Mouse (Mus musculus): ENCODE data around the gene Cuedc2.
A peak's percentile ranks its signal among the peaks of the same experiment; 100 is the strongest.

Cuedc2 gene

DNA sequence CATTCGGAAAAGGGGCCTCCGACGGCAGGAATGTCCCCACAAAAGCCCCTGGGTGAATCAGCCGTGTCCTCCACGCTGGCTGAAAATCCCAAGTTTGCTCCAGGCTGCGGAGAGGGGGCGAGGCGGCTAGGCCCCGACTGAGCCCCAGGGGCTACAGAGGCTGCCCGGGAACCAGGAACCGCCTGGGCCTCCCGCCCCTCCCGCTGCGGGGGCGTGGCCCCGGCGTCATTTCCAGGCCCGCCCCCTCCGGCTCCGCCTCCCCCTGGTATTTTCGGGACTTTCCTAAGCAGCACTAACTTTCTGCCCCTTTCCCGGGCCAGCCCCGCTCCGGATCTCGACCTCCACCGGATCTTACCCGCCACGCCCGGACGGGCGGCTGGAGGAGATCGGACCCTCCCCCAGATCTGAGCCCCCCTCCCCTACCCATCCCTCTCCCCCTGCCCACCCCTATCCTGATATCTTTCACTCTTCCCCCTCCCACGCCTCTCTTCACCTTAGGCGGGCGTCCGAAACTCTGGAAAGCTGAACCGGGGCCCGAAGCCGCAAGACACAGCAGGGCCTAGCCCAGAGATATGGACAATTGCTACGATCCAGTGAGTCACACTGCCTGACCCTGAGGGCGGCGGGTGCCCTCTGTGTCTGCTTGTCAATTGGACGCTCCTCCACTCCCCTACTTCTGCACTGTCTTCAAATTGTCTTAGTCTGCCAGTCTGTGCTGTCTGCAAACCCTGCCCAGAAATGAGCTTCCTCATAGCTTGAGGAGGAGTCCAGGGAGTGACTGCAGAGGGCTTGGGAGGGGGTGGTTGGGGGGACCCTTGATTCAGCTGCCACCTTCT, 32.9 kb downstream of the Cuedc2 start:
- peak; percentile 95 for DNase-seq

DNA sequence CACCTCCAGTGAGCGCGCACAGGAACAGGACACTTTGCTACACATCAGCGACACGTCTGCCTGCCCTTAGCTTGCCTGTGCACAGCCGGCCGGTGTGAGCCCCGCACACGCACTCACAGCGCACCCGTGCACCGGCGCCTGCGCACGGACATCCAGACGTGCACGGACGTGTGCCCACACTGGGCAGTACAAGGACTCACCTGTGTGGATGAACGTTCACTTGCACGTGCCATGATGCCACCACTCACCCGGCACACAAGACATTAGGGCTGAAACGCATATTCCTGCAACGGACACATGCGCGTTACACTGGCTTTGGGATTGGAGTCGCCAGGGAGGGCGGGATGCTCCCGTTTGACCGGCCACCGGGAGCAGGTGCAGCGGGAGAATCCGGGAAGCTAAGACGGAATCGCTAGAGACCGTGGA, 33.6 kb downstream of the Cuedc2 start:
- DNase-seq, result no peak

DNA sequence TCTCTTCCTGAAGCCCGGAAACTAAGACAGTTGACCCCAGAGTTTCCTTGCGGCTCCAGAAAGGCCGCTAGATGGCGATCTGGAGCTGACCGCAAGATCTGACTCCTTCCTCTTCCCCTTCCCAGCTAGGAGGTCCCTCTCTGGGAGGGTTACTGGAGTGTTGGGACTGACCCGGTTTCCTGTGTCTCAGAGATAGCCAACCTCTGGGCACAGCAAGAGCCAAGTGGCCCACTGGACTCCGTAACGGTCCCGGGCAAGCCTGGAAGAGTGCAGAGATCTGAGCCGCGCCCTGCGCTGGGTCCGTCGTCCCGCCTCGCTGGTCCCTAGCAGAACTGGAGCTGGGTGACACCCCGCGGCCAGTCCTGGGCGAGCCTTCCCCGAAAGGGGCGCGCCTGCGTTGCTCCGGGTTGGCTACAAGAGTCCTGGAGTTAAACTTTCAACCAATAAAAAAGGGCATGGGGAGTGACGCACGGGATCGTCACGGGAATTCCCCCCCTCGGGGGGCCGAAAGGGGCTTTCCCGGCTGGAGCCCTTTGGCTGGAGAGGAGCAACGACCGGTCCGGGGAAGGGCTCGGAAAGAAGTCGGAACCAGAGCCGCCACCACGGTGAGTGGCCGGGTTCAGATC, 34.2 kb downstream of the Cuedc2 start, which contains the start of gene Nfkb2:
Gene Nfkb2, plus strand, starts transcription at position 105 of the 626 bp plus-strand sequence.
- DNase-seq, result peak; percentile 97

DNA sequence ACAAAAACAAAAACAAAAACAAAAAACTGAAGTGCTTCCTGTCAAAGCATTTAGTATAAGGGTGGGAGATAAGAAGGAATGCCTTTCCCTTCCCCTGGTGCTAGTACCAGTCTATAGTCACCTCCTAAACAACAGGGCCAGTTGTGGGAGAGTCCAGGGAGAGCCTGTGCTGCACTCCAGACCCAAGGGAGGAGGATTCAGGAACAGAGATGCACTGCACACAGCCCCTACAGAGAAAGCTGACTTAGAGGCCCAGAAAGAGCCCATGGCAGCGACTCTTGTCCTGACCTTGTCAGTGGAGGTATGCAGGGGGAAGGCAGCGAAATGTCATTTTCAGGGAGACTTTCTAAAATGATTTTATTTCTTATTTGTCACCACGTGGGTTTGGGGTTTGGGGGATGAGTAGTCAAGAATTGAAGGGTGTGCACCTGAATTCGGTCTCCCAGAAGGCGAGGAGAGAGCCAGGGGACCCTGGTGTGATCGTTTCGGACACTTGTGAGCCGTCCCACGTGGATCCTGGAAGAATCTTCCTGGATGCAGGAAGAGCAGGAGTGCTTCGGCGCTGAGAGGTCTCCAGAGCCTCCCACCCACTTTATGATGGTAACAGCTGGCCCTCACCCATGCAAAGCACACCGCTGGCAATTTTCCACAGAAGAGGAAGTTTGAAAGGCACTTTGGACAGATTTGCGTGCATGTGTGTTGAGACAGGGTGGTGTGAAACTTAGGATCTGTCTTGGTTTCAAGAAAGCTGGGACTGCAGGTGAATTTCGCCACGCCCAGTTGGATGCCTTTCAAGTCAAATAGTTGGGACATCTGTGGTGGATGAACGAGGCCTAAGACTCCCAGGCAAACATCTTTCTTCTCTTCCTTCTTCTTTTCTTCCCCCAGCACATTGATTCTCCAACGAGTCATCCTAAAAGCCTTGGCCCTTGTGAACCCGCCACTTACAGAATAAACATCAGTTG, 35.0 kb downstream of the Cuedc2 start:
- no peak for DNase-seq

DNA sequence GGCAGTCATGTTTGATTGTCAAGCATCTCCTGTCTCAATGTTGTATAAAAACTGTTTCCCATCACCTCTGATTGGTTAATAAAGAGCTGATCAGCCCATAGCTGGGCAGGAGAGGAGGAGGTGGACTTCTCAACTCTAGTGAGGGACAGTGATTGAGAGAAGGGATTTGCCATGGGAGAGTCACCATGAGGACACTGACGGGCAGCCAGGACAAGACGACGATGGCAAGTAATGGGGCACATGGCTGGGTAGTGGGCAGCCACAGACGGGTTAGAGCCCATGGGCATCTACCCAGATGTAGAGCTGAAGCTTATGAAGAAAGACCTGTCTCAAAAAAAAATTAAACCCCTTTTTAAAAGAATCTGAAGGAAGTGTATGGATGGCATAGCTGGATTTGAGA, 36.0 kb downstream of the Cuedc2 start:
- DNase-seq, result no peak

DNA sequence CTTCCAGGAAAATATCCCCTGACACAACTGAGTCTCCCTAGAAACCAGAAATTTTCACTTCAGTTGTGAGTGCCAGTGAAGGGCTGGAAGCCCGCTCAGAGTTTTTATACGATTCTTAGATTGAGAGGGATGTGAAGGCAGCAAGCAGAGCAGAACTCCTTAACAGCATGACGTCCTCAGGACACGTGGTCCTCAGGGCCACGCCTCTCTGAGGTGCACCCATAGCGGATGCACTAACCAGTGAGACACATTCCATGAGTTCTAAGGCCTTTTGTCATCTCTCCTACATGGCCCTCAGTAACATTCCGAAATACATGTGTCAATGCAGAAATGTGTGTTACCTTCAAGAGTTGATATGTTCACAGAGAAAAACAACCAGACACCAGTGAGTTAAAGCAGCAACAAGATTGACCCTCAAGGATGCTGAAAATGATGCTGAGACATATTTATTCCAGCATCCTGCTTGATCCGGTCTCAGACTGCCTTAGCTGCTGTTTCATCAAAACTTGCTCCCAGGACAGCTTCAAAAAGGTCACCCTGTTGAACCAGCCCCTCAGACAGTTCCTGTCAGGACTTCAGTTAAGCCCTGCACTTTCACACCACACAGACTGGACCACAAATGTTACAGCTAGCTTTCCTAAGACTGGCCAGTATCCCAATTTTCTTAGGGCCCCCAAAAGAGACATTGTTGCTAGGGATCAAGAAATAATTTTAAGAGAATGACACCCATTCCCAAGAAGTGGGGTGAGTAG, 38.0 kb downstream of the Cuedc2 start:
- DNase-seq, result no peak

DNA sequence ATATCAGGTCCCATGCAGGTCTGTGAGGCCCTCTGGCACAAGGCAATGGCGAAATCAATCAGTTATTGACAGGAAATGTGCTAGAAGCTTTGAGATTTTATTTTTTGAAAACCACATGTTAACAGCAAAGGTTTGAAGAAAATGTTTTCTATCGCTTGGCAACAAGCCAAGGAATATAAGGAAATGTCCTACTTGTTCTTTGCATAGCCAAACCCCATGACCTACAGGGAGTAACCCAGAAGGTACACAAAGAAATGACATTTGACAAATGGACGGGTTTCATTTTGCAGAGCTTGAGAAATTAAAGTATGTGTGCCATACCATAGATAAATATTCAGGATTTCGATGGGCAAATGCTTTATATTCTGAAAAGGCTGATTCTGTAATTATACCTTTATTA, 41.6 kb downstream of the Cuedc2 start:
- no peak for DNase-seq

DNA sequence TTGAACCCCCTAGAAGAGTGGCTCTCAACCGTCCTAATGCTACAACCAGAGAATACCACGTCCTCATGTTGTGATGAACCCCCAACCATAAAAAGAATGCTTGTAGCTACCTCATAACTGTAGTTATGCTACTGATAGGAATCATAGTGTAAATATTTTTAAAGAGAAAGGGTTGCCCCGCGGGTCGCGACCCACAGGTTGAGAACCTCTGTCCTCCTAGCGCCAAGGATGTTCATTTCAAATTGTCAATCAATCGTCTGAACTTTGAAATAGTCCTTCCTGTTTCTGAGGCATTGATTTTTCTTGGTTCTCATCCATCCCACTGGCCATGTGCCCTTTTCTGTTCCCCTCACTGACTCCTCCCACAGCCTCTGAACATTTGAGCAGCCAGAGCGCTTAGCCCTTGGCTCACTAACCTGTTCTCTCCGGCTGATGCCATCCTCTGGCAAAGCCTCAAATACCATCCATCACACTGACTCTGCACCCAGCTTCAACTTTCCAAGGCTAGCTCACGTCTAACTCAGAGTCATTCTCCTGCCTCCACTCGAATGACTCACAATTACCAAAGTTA, 47.9 kb downstream of the Cuedc2 start:
- DNase-seq, result no peak

DNA sequence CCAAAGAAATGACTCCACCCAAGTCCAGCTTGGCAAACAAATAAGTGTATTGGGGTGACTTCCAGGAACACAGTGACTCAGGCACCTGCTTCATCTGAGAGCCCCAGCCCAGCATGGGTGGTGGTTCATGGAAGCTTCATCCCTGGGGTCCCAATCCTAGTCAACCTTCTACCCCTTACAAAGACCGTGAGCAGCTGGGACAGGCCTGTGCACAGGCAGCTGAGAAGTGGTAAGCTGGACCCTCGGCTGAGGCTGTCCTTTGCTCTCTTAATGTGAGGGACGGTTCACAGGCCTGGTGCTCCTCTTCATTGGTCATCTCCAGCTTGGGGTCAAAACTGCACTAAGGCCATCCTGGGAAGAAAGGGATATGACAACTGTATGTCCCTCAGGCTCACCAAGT, 50.9 kb downstream of the Cuedc2 start:
- no peak for DNase-seq

DNA sequence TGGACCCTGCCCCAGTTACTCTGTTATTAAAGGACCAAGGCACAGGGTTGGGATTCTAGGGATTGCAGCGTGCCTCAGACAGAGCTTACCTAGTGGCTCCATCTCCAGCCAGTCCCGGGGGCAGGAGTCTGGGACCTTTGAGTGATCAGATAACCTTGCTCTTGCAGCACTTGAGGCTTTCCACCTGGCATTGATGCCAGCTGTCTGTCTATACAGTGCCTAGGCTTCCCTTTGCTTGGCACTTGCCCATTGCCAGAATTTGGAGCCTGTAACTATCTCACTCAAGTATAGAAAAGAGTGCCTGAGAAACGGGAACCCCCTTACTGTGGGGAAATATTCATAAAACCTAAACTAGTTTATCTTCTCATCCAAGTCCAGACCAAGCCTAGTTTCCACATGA, 51.6 kb downstream of the Cuedc2 start:
- no peak for DNase-seq

DNA sequence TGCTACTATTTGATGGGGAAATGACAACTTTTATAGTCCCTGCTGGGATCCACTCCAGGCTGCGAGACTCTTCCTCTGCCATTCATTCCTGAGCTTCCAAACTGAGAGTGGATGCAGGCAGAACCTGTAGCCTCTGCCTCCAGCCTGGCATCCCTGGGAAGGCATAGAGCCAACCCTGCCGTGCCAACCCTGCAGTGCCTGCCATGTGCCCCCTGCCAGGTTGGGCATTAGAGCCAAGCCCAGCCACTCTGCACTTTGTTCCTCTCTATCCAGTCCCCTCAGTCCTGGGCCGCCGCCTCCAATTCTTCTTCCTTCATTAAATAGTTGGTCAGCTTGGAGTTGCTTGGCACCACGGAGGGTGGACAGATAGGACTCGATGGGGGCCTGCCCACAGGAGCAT, 52.5 kb downstream of the Cuedc2 start:
- DNase-seq, result no peak

DNA sequence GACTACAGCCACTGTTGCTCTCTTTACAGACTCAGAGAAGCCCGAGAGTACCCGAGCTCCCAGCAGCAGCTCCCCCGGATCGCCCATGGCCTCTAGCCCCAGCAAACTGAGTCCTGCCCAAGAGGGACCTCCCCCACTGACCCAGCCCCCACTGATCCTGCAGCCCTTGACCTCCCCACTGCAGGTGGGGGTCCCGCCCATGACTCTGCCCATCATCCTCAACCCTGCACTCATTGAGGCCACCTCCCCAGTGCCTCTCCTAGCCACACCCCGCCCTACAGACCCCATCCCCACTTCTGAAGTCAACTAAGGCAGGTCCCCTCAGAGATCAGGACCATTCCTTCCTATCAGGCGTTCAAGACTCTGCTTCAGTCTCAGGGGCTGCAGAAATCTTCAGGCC, 52.9 kb downstream of the Cuedc2 start:
- no peak for DNase-seq

DNA sequence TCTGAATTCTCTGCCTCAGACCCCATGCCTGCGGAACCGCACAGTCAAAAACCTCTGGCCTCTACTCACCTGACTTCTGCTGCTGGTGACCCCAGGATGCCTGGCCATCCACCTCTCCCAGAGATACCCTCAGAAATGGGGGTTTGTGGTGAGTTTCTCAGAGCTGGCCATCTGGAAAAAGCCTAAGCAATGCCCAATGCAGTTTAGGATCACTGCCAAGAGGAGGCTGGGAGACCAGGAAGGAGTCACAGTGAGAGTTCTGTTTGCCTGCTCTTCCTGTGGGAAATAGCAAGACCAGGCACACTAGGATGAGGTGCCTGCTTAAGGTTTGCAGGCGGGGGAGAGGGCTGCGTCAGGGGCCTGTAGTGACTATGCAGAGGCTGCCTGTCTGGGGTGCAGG, 53.8 kb downstream of the Cuedc2 start:
- no peak for DNase-seq

DNA sequence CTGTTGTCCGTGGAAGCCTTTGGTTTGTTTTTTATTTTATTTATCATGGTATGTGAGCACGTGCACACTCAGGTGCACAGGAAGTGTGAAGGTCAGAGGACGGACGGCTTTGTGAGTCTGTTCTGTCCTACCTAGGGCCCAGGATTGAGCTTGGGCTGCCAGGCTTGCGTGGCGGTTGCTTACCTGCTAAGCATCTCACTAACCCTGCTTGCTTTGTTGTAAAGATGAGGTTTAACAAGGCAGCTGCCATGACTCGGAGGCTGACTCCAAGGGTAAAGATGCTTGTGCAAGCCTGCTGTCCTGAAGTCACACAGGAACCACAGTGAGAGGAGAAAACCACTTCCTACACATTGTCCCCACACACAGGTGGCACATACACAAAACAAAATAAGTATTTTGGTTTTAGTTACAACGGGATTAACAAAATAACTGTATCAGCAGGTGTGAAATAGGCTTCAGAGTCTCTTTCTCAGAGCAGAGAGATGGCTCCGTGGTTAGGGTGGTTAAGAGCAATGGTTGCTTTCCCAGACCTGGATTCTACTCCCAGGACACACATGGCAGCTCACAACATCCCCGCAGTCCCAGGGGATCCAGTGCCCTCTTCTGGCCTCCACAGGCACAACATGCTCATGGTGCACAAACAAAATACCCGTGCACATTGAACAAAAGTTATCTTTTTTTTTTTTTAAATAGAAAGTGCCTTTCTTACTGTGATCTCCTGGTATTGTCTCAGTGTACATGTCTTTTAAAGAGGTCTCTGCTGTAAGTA, 56.2 kb downstream of the Cuedc2 start:
- DNase-seq, result no peak

Data from kidney, postnatal 14 days (tissue).